Mouse (Mus musculus): ENCODE results near the gene Fras1.

- no peak for TF ChIP-seq CTCF (IDR thresholded peaks at IDR 0.05; ENCODE audit: control insufficient read depth, insufficient read depth, insufficient replicate concordance, low read depth, low read length)
- peak; percentile 29; the same call in 1 of the 2 replicates for TF ChIP-seq POLR2A (IDR thresholded peaks at IDR 0.05; ENCODE audit: control insufficient read depth, low read depth, low read length)
These were observed 419.4 kb downstream of the Fras1 start, which contains the start of gene Anxa3 for GRCm38 (mm10) chr5:96792936-96793718.

Data from testis, adult 2 months (tissue).